Mouse (Mus musculus) erythroblast, embryonic 14.5 days (primary cell): Measurements from ENCODE around the gene Fam20c.

Experiments used
- GATA1 ChIP-seq: IDR thresholded peaks from 2 replicates; pipeline ENCODE4 v1.6.1; 2012; ENCODE audit warnings: low read length, inconsistent platforms, mixed read lengths
- TAL1 ChIP-seq: IDR thresholded peaks from 3 replicates; pipeline ENCODE4 v1.6.1; 2012; ENCODE audit warnings: low read length, inconsistent platforms, mixed read lengths

GRCm38 (mm10) chr5:138851296-138851780 is 97.0 kb downstream of the Fam20c start:
- TF ChIP-seq TAL1 (no peak), GATA1 (no peak)
